Mouse (Mus musculus) hindbrain, embryonic 15.5 days (tissue): ENCODE measurements around the gene Dcun1d2. TPM values are rescaled to one million over a fixed set of nuclear protein-coding genes. Genes with fewer than 3 reads are reported as not detected.

Experiments used
- ATAC-seq: fragments of 200-750 bp; cut with Nextera tagmentation; 2 replicates; pipeline ENCODE4 v1.8.0; 2017; ENCODE audit warnings: low read depth, moderate number of reproducible peaks, moderate TSS enrichment; ENCODE audit not compliant: low FRiP score
- H3K27ac ChIP-seq: fragments of 300-500 bp; sonication (generic); replicated peaks from 2 replicates; pipeline ENCODE4 v1.5.1; 2015; ENCODE audit warnings: mild to moderate bottlenecking, inconsistent platforms
- H3K27me3 ChIP-seq: fragments of 300-500 bp; sonication (generic); 2 replicates; pipeline ENCODE4 v1.6.1; 2015; ENCODE audit warnings: control low read depth, inconsistent platforms
- H3K36me3 ChIP-seq: fragments of 300-500 bp; sonication (generic); 2 replicates; pipeline ENCODE4 v1.6.1; 2015; ENCODE audit warnings: control low read depth, inconsistent platforms
- H3K4me1 ChIP-seq: fragments of 300-500 bp; sonication (generic); replicated peaks from 2 replicates; pipeline ENCODE4 v1.6.1; 2015; ENCODE audit warnings: control low read depth, inconsistent platforms
- H3K4me2 ChIP-seq: fragments of 300-500 bp; sonication (generic); 2 replicates; pipeline ENCODE4 v1.6.1; 2015; ENCODE audit warnings: moderate library complexity, mild to moderate bottlenecking, inconsistent platforms
- H3K4me3 ChIP-seq: fragments of 300-500 bp; sonication (generic); 2 replicates; pipeline ENCODE4 v1.5.1; 2015; ENCODE audit warnings: mild to moderate bottlenecking, inconsistent platforms
- H3K9ac ChIP-seq: fragments of 300-500 bp; sonication (generic); 2 replicates; pipeline ENCODE4 v1.6.1; 2015; ENCODE audit warnings: inconsistent platforms
- H3K9me3 ChIP-seq: fragments of 300-500 bp; sonication (generic); 2 replicates; pipeline ENCODE4 v1.6.1; 2016; ENCODE audit warnings: control low read depth, inconsistent platforms
- WGBS: fragments of 180-500 bp; shearing (Covaris S2); methylation state at CpG from one replicate; pipeline ENCODE4 v1.1.7; 2015; 5-methylcytosine and 5-hydroxymethylcytosine counted together
- polyA plus RNA-seq: library from polyadenylated mRNA; unstranded; fragments of >200 nt; fragmentation: Nextera tagmentation; extraction: Ambion mirVana; gene quantifications from 2 replicates; pipeline ENCODE4 v1.2.1, GENCODE M21; 2015

Gene Dcun1d2
- polyA plus RNA-seq, 1 experiment from 2014 or later = 33.4 TPM

GRCm38 (mm10) chr8:13218441-13218840 lies 69.5 kb downstream of the Dcun1d2 start:
- no peak overlapping the region for H3K9ac ChIP-seq
- WGBS = 86% methylated on average over 4 of the region's 4 CpGs

GRCm38 (mm10) chr8:13217986-13218385 lies 69.9 kb downstream of the Dcun1d2 start:
- Histone ChIP-seq H3K9ac (no peak overlapping the region), H3K36me3 (no peaks in the 10 kb centered on the region), H3K4me1 (peaks cover 9% of the 10 kb centered on the region), H3K9me3 (no peaks in the 10 kb centered on the region), H3K4me3 (no peak overlapping the region), H3K4me2 (no peak overlapping the region), H3K27ac (no peak overlapping the region), H3K27me3 (no peaks in the 10 kb centered on the region)
- no peak for ATAC-seq

More at GRCm38 (mm10) chr8:13218441-13218840, 69.5 kb downstream of the Dcun1d2 start:
- ATAC-seq = no peak
- Histone ChIP-seq H3K9me3 (no peaks in the 10 kb centered on the region), H3K27ac (no peak overlapping the region), H3K27me3 (no peaks in the 10 kb centered on the region), H3K4me2 (no peak overlapping the region), H3K4me1 (peaks cover 5% of the 10 kb centered on the region), H3K36me3 (no peaks in the 10 kb centered on the region), H3K4me3 (no peak overlapping the region)

GRCm38 (mm10) chr8:13217093-13217492 lies 70.8 kb downstream of the Dcun1d2 start:
- Histone ChIP-seq H3K36me3 (no peaks in the 10 kb centered on the region), H3K9ac (no peak overlapping the region), H3K27me3 (no peaks in the 10 kb centered on the region), H3K4me3 (no peak overlapping the region), H3K4me1 (peaks cover 9% of the 10 kb centered on the region), H3K27ac (no peak overlapping the region), H3K9me3 (no peaks in the 10 kb centered on the region), H3K4me2 (no peak overlapping the region)
- no peak for ATAC-seq
- WGBS = 57% methylated on average over 5 of the region's 5 CpGs

GRCm38 (mm10) chr8:13216386-13216785 lies 71.5 kb downstream of the Dcun1d2 start:
- peaks cover 9% of the 10 kb centered on the region for H3K4me1 ChIP-seq
- H3K4me2 ChIP-seq = no peak overlapping the region
- no peak for ATAC-seq
- no peaks in the 10 kb centered on the region for H3K27me3 ChIP-seq
- no peaks in the 10 kb centered on the region for H3K36me3 ChIP-seq
- no peak overlapping the region for H3K4me3 ChIP-seq
- 79% methylated on average over 8 of the region's 8 CpGs for WGBS
- H3K9ac ChIP-seq = no peak overlapping the region
- no peak overlapping the region for H3K27ac ChIP-seq
- no peaks in the 10 kb centered on the region for H3K9me3 ChIP-seq

GRCm38 (mm10) chr8:13213479-13214268 lies 74.3 kb downstream of the Dcun1d2 start:
- no peaks in the 10 kb centered on the region for H3K27me3 ChIP-seq
- 25% methylated on average over 10 of the region's 10 CpGs for WGBS
- H3K4me2 ChIP-seq = peak overlapping the region; percentile 54
- 0 out of 2 replicates have a peak overlapping the region, but pooled peaks have one; percentile 5 for H3K27ac ChIP-seq
- H3K4me1 ChIP-seq = peaks cover 9% of the 10 kb centered on the region
- peak; percentile 80 for ATAC-seq
- no peaks in the 10 kb centered on the region for H3K9me3 ChIP-seq
- no peak overlapping the region for H3K9ac ChIP-seq
- no peak overlapping the region for H3K4me3 ChIP-seq
- no peaks in the 10 kb centered on the region for H3K36me3 ChIP-seq

GRCm38 (mm10) chr8:13209770-13210169 lies 78.2 kb downstream of the Dcun1d2 start:
- no peak overlapping the region for H3K4me2 ChIP-seq
- H3K9me3 ChIP-seq = no peaks in the 10 kb centered on the region
- no peaks in the 10 kb centered on the region for H3K36me3 ChIP-seq
- no peak for ATAC-seq
- no peak overlapping the region for H3K27ac ChIP-seq
- H3K9ac ChIP-seq = no peak overlapping the region
- H3K4me3 ChIP-seq = no peak overlapping the region
- no peaks in the 10 kb centered on the region for H3K27me3 ChIP-seq
- peaks cover 9% of the 10 kb centered on the region for H3K4me1 ChIP-seq
- 42% methylated on average over 1 of the region's 1 CpGs for WGBS

GRCm38 (mm10) chr8:13208627-13209355 lies 79.1 kb downstream of the Dcun1d2 start:
- WGBS = 58% methylated on average over 6 of the region's 6 CpGs
- ATAC-seq = no peak
- H3K27me3 ChIP-seq = no peaks in the 10 kb centered on the region
- H3K4me1 ChIP-seq = peaks cover 8% of the 10 kb centered on the region
- no peak overlapping the region for H3K27ac ChIP-seq
- H3K9ac ChIP-seq = no peak overlapping the region
- no peak overlapping the region for H3K4me2 ChIP-seq
- H3K9me3 ChIP-seq = no peaks in the 10 kb centered on the region
- no peaks in the 10 kb centered on the region for H3K36me3 ChIP-seq
- H3K4me3 ChIP-seq = no peak overlapping the region

GRCm38 (mm10) chr8:13206290-13206689 lies 81.6 kb downstream of the Dcun1d2 start:
- WGBS = 54% methylated on average over 5 of the region's 5 CpGs
- H3K4me2 ChIP-seq = no peak overlapping the region
- no peak for ATAC-seq
- H3K4me1 ChIP-seq = peaks cover under 1% of the 10 kb centered on the region
- no peak overlapping the region for H3K27ac ChIP-seq
- no peak overlapping the region for H3K9ac ChIP-seq
- no peaks in the 10 kb centered on the region for H3K36me3 ChIP-seq
- H3K4me3 ChIP-seq = no peak overlapping the region
- H3K9me3 ChIP-seq = no peaks in the 10 kb centered on the region
- H3K27me3 ChIP-seq = peaks cover 21% of the 10 kb centered on the region

Other genes starting within 250 kb of the Dcun1d2 start
- 0.84 and 1.1 TPM in 2 replicates for gene Proz, start 227.2 kb downstream of the Dcun1d2 start, polyA plus RNA-seq
- gene Pcid2, start 182.7 kb downstream of the Dcun1d2 start, polyA plus RNA-seq = 40.4 TPM in 2 replicates
- gene Cul4a, start 182.5 kb downstream of the Dcun1d2 start, polyA plus RNA-seq = 68.2 and 69.8 TPM in 2 replicates
- gene Lamp1, start 129.0 kb downstream of the Dcun1d2 start, polyA plus RNA-seq = 297 and 317 TPM in 2 replicates
- gene Grtp1, start 87.5 kb downstream of the Dcun1d2 start, polyA plus RNA-seq = 11.9 and 13.9 TPM in 2 replicates
- 0.14 and 0.17 TPM in 2 replicates for gene Adprhl1, start 34.0 kb downstream of the Dcun1d2 start, polyA plus RNA-seq
- gene Tmco3, start 59 bp upstream of the Dcun1d2 start, polyA plus RNA-seq = 55.4 and 57.1 TPM in 2 replicates
- gene Tfdp1, start 50.6 kb upstream of the Dcun1d2 start, polyA plus RNA-seq = 96.5 and 96.8 TPM in 2 replicates
- gene Atp4b, start 108.7 kb upstream of the Dcun1d2 start, polyA plus RNA-seq = not detected in 2 replicates
- gene Grk1, start 117.0 kb upstream of the Dcun1d2 start, polyA plus RNA-seq = not detected in 2 replicates
- 1.00 and 1.2 TPM in 2 replicates for gene Tmem255b, start 147.1 kb upstream of the Dcun1d2 start, polyA plus RNA-seq
- 52.1 and 53.8 TPM in 2 replicates for gene Gas6, start 206.4 kb upstream of the Dcun1d2 start, polyA plus RNA-seq